18 mouse cellular contexts compared by ENCODE assay signal in the genomic region with DNA sequence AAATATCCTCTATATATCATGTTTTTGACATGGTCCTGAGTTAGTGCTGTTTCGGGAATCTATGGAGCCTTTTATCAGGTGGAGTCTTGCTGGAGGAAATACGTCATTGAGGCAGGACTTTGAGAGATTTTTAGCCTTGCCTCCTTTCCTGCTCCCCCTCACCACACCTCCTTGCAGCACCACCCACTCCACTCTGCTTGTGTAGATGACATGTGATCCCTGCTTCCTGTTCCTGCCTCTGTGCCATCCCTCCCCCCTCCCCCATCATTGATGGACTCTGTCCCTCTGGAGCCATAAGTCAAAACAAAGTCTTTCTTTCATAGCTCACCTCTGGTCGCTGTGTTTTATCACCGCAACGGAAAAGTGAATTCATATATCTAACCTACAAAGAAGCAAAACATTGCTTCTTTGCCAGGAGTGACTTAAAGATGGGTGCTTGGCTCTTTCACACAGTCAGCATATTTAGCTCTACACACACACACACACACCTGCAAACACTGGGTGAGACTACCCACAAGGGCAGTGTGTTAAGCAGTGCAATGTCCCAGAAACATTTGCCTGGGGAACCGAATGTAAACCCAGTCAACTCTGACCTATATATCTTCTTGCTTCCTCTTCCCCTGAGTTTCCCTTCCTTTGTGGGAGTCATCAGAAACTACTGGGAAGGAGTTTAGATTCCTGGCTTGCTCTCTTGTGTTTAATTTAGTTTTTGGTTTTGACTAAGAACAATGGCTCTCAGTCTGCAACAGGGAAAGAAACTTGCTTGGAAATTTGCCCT.
DNase-seq lines count a peak whose midpoint lies in the region; ATAC-seq lines count a peak whose summit lies in the region.
"Had no signal": no experiment of that assay in that cellular context is flagged by ENCODE, and none has a peak within 500 bp of the region (broad histone marks: within the 10 kb centered on the region; RNA-seq: fewer than 3 reads in every experiment).

No protein-coding gene starts in this region.

- intact Hi-C loops in left cerebral cortex, postnatal 4 days (cut with DNase I), result no loop called here

- no peaks in the 10 kb centered on the region for H3K4me1 ChIP-seq in embryonic facial prominence, embryonic 14.5 days (ENCODE audit: control insufficient read depth, insufficient read depth, low read length)
- peaks cover 16% of the 10 kb centered on the region for H3K4me1 ChIP-seq in embryonic facial prominence, embryonic 10.5 days
- H3K4me1 ChIP-seq in kidney, embryonic 15.5 days, result peaks cover 10% of the 10 kb centered on the region; the same call in 1 of the 2 replicates
- H3K4me1 ChIP-seq in neural tube, embryonic 15.5 days, result 0 out of 2 replicates have a peak, but pooled peaks cover 5% of the 10 kb centered on the region
- H3K4me1 ChIP-seq: forebrain, embryonic 15.5 days; heart, embryonic 15.5 days; neural tube, embryonic 12.5 days had no signal

- H3K4me2 ChIP-seq in embryonic facial prominence, embryonic 14.5 days (ENCODE audit: low read depth, low read length), result no peak overlapping the region
- no peak overlapping the region for H3K4me2 ChIP-seq in kidney, embryonic 15.5 days
- no peak overlapping the region for H3K4me2 ChIP-seq in neural tube, embryonic 15.5 days
- H3K4me2 ChIP-seq: forebrain, embryonic 15.5 days; heart, embryonic 15.5 days; neural tube, embryonic 12.5 days had no signal

- WGBS in embryonic facial prominence, embryonic 14.5 days, result 78% methylated on average over 6 of the region's 6 CpGs
- whole genome bisulfite sequencing in embryonic facial prominence, embryonic 10.5 days, result 83% methylated on average over 6 of the region's 6 CpGs
- 62% methylated on average over 6 of the region's 6 CpGs for WGBS in kidney, embryonic 15.5 days
- WGBS in neural tube, embryonic 15.5 days, result 68% methylated on average over 6 of the region's 6 CpGs

- no peaks in the 10 kb centered on the region for H3K27me3 ChIP-seq in embryonic facial prominence, embryonic 14.5 days (replicated peaks; ENCODE audit: control insufficient read depth, insufficient read depth, low read length)
- peaks cover 71% of the 10 kb centered on the region for H3K27me3 ChIP-seq in embryonic facial prominence, embryonic 10.5 days (replicated peaks; ENCODE audit: low read depth, poor library complexity, severe bottlenecking)
- H3K27me3 ChIP-seq in kidney, embryonic 15.5 days, result no peaks in the 10 kb centered on the region
- no peaks in the 10 kb centered on the region for H3K27me3 ChIP-seq in neural tube, embryonic 15.5 days (replicated peaks)
- H3K27me3 ChIP-seq: forebrain, embryonic 15.5 days; heart, embryonic 15.5 days; neural tube, embryonic 12.5 days had no signal

- H3K27ac ChIP-seq in embryonic facial prominence, embryonic 14.5 days (replicated peaks; ENCODE audit: low read depth, low read length), result 0 out of 2 replicates have a peak overlapping the region, but pooled peaks have one; percentile 40
- H3K27ac ChIP-seq in embryonic facial prominence, embryonic 10.5 days (replicated peaks), result no peak overlapping the region
- H3K27ac ChIP-seq in kidney, embryonic 15.5 days, result peak overlapping the region; percentile 54
- H3K27ac ChIP-seq in neural tube, embryonic 15.5 days (replicated peaks), result 0 out of 2 replicates have a peak overlapping the region, but pooled peaks have one; percentile 23
- H3K27ac ChIP-seq: forebrain, embryonic 15.5 days; heart, embryonic 15.5 days; hindbrain, postnatal 0 days; neural tube, embryonic 12.5 days had no signal

- no peaks in the 10 kb centered on the region for H3K36me3 ChIP-seq in embryonic facial prominence, embryonic 14.5 days (ENCODE audit: control insufficient read depth, insufficient read depth, low read length)
- no peaks in the 10 kb centered on the region for H3K36me3 ChIP-seq in embryonic facial prominence, embryonic 10.5 days (replicated peaks)
- H3K36me3 ChIP-seq in kidney, embryonic 15.5 days, result no peaks in the 10 kb centered on the region
- no peaks in the 10 kb centered on the region for H3K36me3 ChIP-seq in neural tube, embryonic 15.5 days
- H3K36me3 ChIP-seq: forebrain, embryonic 15.5 days; heart, embryonic 15.5 days; neural tube, embryonic 12.5 days had no signal

- no peak overlapping the region for H3K4me3 ChIP-seq in embryonic facial prominence, embryonic 14.5 days (ENCODE audit: low read depth, low read length)
- no peak overlapping the region for H3K4me3 ChIP-seq in embryonic facial prominence, embryonic 10.5 days
- H3K4me3 ChIP-seq in kidney, embryonic 15.5 days (replicated peaks), result no peak overlapping the region
- no peak overlapping the region for H3K4me3 ChIP-seq in neural tube, embryonic 15.5 days (replicated peaks)
- H3K4me3 ChIP-seq: forebrain, embryonic 15.5 days; heart, embryonic 15.5 days; neural tube, embryonic 12.5 days had no signal

- peak; percentile 45 for DNase-seq in embryonic facial prominence, embryonic 14.5 days (ENCODE audit: low spot score)
- DNase-seq in embryonic facial prominence, embryonic 10.5 days (ENCODE audit: low spot score), result no peak
- no peak for DNase-seq in kidney, adult 8-10 months
- no peak for DNase-seq in neural tube, embryonic 10.5 days (ENCODE audit: extremely low spot score, low spot score)
- no peak for DNase-seq in left cerebral cortex, postnatal 4 days
- no peak for DNase-seq in layer of hippocampus, adult 8-10 months (ENCODE audit: low spot score in 2 of 2)
- DNase-seq: adrenal gland, postnatal 14 days; cerebellum, adult 11 months; kidney, postnatal 36 days; midbrain, embryonic 14.5 days; spleen, adult 18-20 months; thymus, postnatal 4 days had no signal

- no peak overlapping the region for H3K9ac ChIP-seq in embryonic facial prominence, embryonic 14.5 days (ENCODE audit: low read depth, low read length)
- H3K9ac ChIP-seq in kidney, embryonic 15.5 days, result no peak overlapping the region
- no peak overlapping the region for H3K9ac ChIP-seq in neural tube, embryonic 15.5 days (replicated peaks)
- H3K9ac ChIP-seq: forebrain, embryonic 15.5 days; heart, embryonic 15.5 days; neural tube, embryonic 12.5 days had no signal

- H3K9me3 ChIP-seq in embryonic facial prominence, embryonic 14.5 days (ENCODE audit: control insufficient read depth, low read length), result no peaks in the 10 kb centered on the region
- no peaks in the 10 kb centered on the region for H3K9me3 ChIP-seq in embryonic facial prominence, embryonic 10.5 days
- no peaks in the 10 kb centered on the region for H3K9me3 ChIP-seq in kidney, embryonic 15.5 days (replicated peaks)
- H3K9me3 ChIP-seq in neural tube, embryonic 15.5 days (replicated peaks), result no peaks in the 10 kb centered on the region
- H3K9me3 ChIP-seq: forebrain, embryonic 15.5 days; heart, embryonic 15.5 days; neural tube, embryonic 12.5 days had no signal

- no peak for ATAC-seq in embryonic facial prominence, embryonic 14.5 days (ENCODE audit: low read depth)
- no peak for ATAC-seq in kidney, embryonic 15.5 days (replicated peaks; ENCODE audit: low FRiP score)
- no peak for ATAC-seq in neural tube, embryonic 15.5 days (ENCODE audit: low FRiP score)
- ATAC-seq: forebrain, embryonic 15.5 days; hindbrain, postnatal 0 days had no signal
